Mouse (Mus musculus): ENCODE results near the gene Lcn2. TPM values are rescaled to one million over a fixed set of nuclear protein-coding genes. Genes with fewer than 3 reads are reported as not detected.

Gene Lcn2
- polyA plus RNA-seq, 1 experiment from 2014 or later = not detected

DNA sequence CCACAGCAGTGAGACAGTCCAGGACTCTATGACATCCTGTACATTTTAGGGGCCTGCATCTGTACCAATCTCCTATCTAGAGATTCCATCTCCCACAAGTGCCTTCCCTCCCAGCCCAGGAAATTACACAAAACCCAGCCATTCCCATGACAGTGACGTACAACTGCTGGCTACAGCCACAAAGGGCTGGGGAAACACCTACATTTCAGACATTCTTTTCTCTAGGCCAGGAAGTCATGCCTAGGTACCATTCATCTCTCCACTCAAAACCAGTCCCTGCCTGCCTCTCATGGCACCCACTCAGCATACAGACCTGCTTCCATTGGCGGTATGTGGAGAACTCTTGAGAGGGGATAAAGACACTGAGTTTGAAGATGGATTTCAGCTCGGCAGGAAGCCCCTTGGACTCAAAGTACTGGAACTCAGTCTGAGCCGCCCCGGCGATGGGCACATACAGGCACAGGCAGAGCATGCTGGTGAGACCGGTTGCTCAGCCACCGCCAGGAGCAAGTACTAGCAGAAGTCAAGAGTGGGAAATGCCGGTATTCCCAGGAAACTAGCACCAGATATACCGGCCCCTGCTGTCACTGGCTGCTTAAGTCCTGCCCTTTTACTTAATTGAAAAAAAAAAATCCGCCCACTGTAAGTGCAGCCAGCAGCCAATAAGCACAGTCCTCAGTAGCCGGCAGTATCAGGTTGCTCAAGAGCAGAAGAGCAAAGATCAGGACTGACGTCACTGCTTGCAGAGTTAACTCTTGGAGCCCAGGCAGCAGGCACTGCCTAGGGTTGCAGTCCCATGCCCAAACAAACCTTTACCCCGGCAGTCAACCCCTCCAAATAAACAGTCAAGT, 35.7 kb upstream of the Lcn2 start:
- Histone ChIP-seq H3K27ac (peak overlapping the region; percentile 88), H3K9ac (peak overlapping the region; percentile 72), H3K9me3 (no peaks in the 10 kb centered on the region), H3K4me3 (peak overlapping the region; percentile 45), H3K36me3 (peaks cover 30% of the 10 kb centered on the region), H3K4me2 (peak overlapping the region; percentile 63), H3K4me1 (replicated peaks) (peaks cover 49% of the 10 kb centered on the region), H3K27me3 (no peaks in the 10 kb centered on the region)
- ATAC-seq (ENCODE audit: low FRiP score) = peak; percentile 84
- WGBS = 3% methylated on average over 14 of the region's 14 CpGs

DNA sequence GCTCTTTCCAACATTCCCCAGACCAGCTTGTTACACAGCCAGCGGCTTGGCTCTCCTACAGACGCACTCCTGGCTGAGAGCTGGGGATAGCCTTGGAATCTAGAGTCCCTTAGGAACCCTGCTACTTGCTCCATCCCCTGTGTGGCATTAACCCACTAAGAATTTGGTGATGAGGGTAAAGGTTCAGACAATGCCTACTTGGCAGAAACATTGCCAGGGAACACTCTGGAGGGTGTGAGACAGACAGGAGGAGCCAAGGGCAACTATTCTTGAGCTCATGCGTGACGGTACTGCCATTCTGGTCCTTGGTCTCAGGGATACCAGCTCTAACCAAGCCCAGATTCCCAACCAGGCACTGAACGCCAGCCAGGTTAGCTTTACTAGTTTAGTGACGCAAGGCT, 33.8 kb upstream of the Lcn2 start:
- H3K27me3 ChIP-seq = no peaks in the 10 kb centered on the region
- H3K27ac ChIP-seq = no peak overlapping the region
- no peaks in the 10 kb centered on the region for H3K9me3 ChIP-seq
- H3K36me3 ChIP-seq = peaks cover 48% of the 10 kb centered on the region
- no peak for ATAC-seq (ENCODE audit: low FRiP score)
- no peak overlapping the region for H3K4me2 ChIP-seq
- H3K9ac ChIP-seq = no peak overlapping the region
- H3K4me3 ChIP-seq = no peak overlapping the region
- WGBS = 97% methylated on average over 6 of the region's 6 CpGs
- H3K4me1 ChIP-seq (replicated peaks) = peaks cover 34% of the 10 kb centered on the region

DNA sequence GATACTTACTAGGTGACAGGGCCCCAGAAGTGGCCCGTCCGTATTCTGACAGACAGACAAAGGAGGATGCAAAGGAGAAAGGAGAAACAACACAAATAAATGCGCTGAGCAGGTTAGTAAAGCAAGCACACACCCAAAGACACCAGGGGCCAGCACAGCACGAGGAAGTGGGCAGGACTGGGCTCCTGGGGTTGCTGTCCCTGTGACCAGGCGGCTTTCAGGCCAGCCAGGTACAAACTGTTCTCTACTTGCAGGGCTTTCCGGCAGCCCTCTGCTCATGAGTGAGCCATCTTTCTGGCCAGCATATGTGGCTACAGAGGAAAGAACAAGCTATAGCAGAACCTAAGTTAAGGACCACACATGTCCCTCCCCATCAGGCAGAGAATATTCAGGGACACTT, 32.6 kb upstream of the Lcn2 start:
- Histone ChIP-seq H3K36me3 (peaks cover 60% of the 10 kb centered on the region), H3K4me2 (no peak overlapping the region), H3K9me3 (no peaks in the 10 kb centered on the region), H3K4me1 (replicated peaks) (peaks cover 34% of the 10 kb centered on the region), H3K27me3 (no peaks in the 10 kb centered on the region), H3K27ac (no peak overlapping the region), H3K4me3 (no peak overlapping the region), H3K9ac (no peak overlapping the region)
- 86% methylated on average over 6 of the region's 6 CpGs for WGBS
- no peak for ATAC-seq (ENCODE audit: low FRiP score)

DNA sequence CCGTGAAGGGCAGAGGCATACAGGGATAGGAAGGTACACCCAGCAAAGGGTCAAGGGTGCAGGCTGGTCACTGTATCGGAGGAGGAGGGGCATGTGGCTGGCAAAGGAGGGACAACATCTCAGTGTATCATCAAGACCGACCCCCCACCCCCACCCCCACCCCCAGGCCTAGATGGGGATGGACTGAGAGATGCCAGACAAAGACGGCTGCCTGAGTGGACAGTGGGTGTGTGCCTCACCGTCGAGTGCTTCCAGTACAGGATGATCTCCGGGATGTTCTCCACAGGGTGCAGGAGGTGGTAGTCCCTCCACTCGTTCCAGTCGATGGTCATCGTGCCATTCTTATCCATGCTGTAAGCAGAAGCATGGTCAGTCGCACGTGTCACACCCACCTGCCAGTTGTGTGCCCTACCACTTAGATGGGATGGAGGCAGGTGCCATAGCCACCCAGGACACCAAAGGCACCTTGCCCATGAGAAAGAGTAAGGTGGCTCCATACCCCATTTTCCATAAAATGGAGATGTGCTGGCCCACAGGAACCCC, 32.1 kb upstream of the Lcn2 start:
- Histone ChIP-seq H3K4me2 (no peak overlapping the region), H3K36me3 (peaks cover 65% of the 10 kb centered on the region), H3K4me3 (no peak overlapping the region), H3K9me3 (no peaks in the 10 kb centered on the region), H3K27ac (no peak overlapping the region), H3K27me3 (no peaks in the 10 kb centered on the region), H3K4me1 (replicated peaks) (peaks cover 34% of the 10 kb centered on the region), H3K9ac (no peak overlapping the region)
- WGBS = 93% methylated on average over 12 of the region's 12 CpGs
- ATAC-seq (ENCODE audit: low FRiP score) = no peak

DNA sequence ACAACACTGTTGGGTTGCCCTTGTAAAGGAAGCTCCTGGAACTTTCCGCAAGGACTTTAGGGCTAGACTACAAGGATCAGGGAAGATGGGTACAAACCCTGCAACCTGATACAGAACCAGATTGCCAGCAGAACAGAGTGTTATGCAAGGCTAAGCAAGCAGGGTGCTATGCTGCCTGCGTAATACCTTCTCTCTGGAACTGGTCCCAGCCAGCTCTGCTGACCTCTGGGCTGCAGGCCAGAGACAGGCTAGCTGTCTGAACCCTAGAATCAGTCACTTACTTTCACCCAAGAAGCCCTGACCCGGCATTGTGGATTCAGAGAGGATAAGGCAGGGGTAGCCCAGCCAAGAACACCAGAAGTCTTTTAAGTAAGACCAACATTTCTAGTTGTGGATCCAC, 31.3 kb upstream of the Lcn2 start:
- Histone ChIP-seq H3K4me2 (no peak overlapping the region), H3K9ac (no peak overlapping the region), H3K27ac (no peak overlapping the region), H3K9me3 (no peaks in the 10 kb centered on the region), H3K4me3 (no peak overlapping the region), H3K27me3 (no peaks in the 10 kb centered on the region), H3K4me1 (replicated peaks) (peaks cover 27% of the 10 kb centered on the region), H3K36me3 (peaks cover 73% of the 10 kb centered on the region)
- no peak for ATAC-seq (ENCODE audit: low FRiP score)
- WGBS = 93% methylated on average over 3 of the region's 3 CpGs

DNA sequence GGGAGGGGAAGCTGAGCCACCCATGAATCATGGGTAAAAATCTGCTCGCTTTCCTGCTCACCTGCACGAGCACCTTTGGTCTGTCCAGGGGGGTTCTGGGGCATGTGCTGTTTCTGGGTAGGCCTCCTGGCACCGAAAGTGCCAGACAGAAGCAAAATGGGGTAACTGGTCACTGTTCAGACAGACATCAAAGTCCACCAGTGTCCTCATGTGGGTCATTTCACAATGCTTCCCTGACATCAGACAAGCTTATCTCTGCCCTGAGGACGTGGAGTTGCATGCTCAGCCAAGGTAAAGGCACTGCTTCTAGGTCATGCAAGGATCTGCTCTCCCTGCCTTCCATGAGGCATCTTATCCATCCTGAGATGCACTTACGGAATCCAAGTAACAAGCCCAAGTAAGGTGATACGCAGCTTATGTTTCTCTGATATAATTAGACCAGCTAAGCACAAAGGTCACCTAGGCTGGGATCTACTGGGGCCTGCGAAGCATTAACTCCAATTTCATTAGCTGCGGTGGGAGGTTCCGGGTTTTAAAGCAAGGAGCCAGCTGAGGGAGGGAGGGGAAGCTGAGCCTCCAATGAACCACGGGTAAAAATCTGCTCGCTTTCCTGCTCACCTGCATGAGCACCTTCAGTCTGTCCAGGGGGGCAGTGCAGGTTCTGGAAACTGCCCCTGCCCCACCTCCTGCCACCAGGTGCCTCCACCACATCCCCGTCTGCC, 30.5 kb upstream of the Lcn2 start:
- 88% methylated on average over 12 of the region's 12 CpGs for WGBS
- H3K4me3 ChIP-seq = no peak overlapping the region
- ATAC-seq (ENCODE audit: low FRiP score) = no peak
- peaks cover 19% of the 10 kb centered on the region for H3K4me1 ChIP-seq (replicated peaks)
- H3K4me2 ChIP-seq = no peak overlapping the region
- H3K9me3 ChIP-seq = no peaks in the 10 kb centered on the region
- H3K9ac ChIP-seq = no peak overlapping the region
- no peak overlapping the region for H3K27ac ChIP-seq
- peaks cover 81% of the 10 kb centered on the region for H3K36me3 ChIP-seq
- H3K27me3 ChIP-seq = no peaks in the 10 kb centered on the region

DNA sequence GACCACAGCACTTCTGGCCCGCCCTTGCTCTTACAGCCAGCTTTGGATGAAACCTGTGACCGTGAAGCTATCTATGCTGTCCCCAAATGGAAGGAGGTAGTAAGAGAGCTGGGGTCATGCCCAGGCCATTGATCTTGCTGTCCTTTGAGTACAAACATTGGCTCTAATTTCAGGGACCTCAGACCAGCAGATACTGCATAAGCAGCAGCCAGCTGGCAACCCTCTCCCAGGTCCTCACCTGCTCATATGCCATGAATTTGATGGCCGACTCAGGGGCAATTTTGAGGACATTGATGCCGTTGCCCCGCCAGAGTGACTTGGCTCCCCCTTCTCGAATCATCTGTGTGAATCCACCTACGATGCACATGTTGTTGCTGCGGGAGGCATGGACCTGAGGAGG, 29.4 kb upstream of the Lcn2 start:
- Histone ChIP-seq H3K36me3 (peaks cover 81% of the 10 kb centered on the region), H3K4me3 (no peak overlapping the region), H3K9ac (no peak overlapping the region), H3K4me2 (no peak overlapping the region), H3K9me3 (no peaks in the 10 kb centered on the region), H3K27me3 (no peaks in the 10 kb centered on the region), H3K27ac (no peak overlapping the region), H3K4me1 (replicated peaks) (peaks cover 8% of the 10 kb centered on the region; the same call in 1 of the 2 replicates)
- 92% methylated on average over 8 of the region's 8 CpGs for WGBS
- no peak for ATAC-seq (ENCODE audit: low FRiP score)

DNA sequence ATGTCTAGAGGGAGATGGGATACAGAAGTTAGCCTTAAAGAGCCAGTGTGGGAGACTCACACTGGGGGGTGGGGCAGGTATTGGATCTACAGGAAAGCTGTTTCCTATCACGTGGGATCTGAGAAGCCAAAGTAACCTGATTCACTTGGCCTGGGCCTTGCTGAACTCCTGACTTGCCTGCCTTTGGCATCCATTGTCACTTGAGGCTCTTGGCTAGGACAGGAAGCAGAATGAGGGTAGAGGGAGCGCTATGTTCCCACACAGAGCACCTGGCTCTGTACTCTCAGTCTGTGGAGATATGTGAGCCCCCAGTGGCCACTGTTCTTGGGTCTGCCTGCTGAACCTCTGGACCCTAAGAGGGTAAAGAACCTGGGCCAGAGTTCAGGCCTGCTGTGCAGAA, 28.5 kb upstream of the Lcn2 start:
- peaks cover 80% of the 10 kb centered on the region for H3K36me3 ChIP-seq
- H3K9me3 ChIP-seq = no peaks in the 10 kb centered on the region
- WGBS = 93% methylated on average over 2 of the region's 2 CpGs
- H3K4me1 ChIP-seq (replicated peaks) = peaks cover under 1% of the 10 kb centered on the region; the same call in 1 of the 2 replicates
- no peak overlapping the region for H3K27ac ChIP-seq
- H3K9ac ChIP-seq = no peak overlapping the region
- no peak overlapping the region for H3K4me2 ChIP-seq
- ATAC-seq (ENCODE audit: low FRiP score) = no peak
- no peak overlapping the region for H3K4me3 ChIP-seq
- no peaks in the 10 kb centered on the region for H3K27me3 ChIP-seq

DNA sequence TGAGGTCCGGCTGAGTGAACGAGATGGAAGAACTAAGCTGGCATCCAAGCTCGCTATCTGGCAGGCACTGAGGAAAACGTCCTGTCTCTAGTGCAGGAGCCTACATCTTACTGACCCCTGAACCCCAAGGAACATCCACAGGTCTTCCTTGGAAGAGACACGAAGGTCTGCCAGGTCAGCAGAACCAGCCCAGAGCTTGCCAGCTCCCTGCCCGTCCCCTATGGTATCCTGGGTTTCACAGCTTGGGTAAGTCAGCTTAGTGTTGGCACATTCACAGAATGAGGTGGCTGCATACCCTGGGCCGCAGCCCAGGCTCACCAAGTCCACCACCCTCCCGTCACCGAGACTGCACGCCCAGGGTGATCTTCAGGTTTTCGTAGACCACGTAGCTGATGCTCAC, 27.7 kb upstream of the Lcn2 start:
- 94% methylated on average over 12 of the region's 12 CpGs for WGBS
- H3K27ac ChIP-seq = no peak overlapping the region
- H3K9ac ChIP-seq = no peak overlapping the region
- no peak for ATAC-seq (ENCODE audit: low FRiP score)
- no peak overlapping the region for H3K4me2 ChIP-seq
- H3K36me3 ChIP-seq = peaks cover 73% of the 10 kb centered on the region
- no peaks in the 10 kb centered on the region for H3K27me3 ChIP-seq
- H3K9me3 ChIP-seq = no peaks in the 10 kb centered on the region
- H3K4me1 ChIP-seq (replicated peaks) = no peaks in the 10 kb centered on the region
- no peak overlapping the region for H3K4me3 ChIP-seq

DNA sequence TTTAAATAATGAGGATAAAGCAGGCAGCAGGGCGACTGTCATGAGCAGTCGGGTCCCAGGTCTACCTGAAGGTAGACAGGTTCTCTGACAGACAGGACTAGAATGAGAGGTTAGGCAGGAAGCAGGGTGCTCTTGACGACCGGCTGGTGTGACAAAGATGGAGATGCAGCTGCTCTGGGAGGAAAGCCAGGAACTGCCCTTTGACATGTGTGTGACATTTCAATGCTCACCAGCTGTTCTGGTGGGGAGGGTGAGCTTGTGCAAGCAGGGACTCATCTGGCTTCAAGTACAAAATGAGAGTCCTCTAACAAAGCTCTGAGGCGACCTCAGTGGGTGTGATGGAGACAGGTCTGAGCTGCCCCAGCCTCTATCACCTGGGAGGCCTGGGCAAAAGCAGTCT, 25.9 kb upstream of the Lcn2 start:
- 66% methylated on average over 5 of the region's 5 CpGs for WGBS
- Histone ChIP-seq H3K27ac (no peak overlapping the region), H3K27me3 (no peaks in the 10 kb centered on the region), H3K9ac (no peak overlapping the region), H3K36me3 (peaks cover 54% of the 10 kb centered on the region), H3K4me1 (replicated peaks) (no peaks in the 10 kb centered on the region), H3K9me3 (no peaks in the 10 kb centered on the region), H3K4me2 (no peak overlapping the region), H3K4me3 (no peak overlapping the region)
- no peak for ATAC-seq (ENCODE audit: low FRiP score)

DNA sequence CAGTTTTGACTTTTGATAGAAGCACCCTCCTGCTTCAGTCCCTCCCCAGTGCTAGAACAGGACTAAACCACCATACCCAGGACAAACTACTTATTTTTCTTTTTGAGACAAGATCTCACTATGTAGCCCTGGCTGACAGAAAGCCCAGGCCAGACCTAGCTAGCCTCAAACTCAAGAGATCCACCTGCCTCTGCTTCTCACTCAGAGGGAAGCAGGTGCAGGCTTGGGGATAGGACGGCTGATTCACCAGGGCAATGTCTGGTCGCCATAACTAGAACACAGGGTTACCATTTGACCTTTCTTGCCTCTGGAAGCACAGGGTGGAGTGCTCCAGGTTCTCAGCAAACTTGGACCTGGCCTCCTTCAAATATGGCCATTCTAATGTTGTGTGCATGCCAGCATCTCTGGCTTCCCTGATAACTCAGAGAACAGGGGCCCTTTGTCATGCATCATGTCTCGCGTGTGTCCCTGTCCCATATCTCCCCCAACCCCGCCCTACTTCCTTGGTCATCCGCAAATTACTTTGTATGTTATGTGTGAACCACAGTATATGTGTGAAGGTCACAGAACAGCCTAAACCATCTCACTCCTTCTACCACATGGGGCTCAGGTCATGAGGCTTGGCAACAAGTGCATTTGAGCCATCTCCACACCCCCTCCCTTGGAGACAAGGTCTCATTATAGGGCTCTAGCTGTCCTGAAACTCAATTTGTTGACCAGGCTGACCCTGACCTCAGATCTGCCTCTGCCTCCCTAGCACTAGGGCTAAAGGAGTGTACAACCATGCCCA, 24.9 kb upstream of the Lcn2 start:
- H3K36me3 ChIP-seq = peaks cover 44% of the 10 kb centered on the region
- no peak for ATAC-seq (ENCODE audit: low FRiP score)
- WGBS = 91% methylated on average over 6 of the region's 6 CpGs
- no peak overlapping the region for H3K4me2 ChIP-seq
- H3K9me3 ChIP-seq = no peaks in the 10 kb centered on the region
- no peak overlapping the region for H3K27ac ChIP-seq
- no peak overlapping the region for H3K9ac ChIP-seq
- no peaks in the 10 kb centered on the region for H3K4me1 ChIP-seq (replicated peaks)
- no peaks in the 10 kb centered on the region for H3K27me3 ChIP-seq
- no peak overlapping the region for H3K4me3 ChIP-seq

DNA sequence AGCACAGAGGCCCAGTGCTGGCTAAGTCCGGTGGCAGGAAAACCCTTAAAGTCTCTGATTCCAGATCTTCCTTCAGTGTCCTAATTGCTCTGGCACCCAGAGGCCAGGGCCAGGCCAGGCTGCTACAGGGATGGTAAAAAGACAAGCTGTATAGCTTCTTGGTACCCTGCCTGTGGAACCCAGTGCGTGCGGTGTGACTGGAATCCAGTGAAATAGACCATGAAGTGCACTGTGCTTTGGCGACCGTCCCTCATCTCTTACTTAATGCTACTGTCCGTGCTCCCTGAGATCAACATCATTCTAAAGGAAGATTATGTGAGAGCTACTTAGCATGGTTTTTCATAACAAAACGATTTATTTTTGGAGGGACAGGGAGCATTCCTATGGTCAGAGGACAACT, 23.4 kb upstream of the Lcn2 start:
- no peak overlapping the region for H3K9ac ChIP-seq
- H3K27me3 ChIP-seq = no peaks in the 10 kb centered on the region
- H3K4me1 ChIP-seq (replicated peaks) = no peaks in the 10 kb centered on the region
- peaks cover 29% of the 10 kb centered on the region for H3K36me3 ChIP-seq
- no peak overlapping the region for H3K4me3 ChIP-seq
- H3K27ac ChIP-seq = no peak overlapping the region
- ATAC-seq (ENCODE audit: low FRiP score) = no peak
- no peak overlapping the region for H3K4me2 ChIP-seq
- WGBS = 87% methylated on average over 7 of the region's 7 CpGs
- no peaks in the 10 kb centered on the region for H3K9me3 ChIP-seq
